Mouse (Mus musculus) adrenal gland, postnatal 25 days (tissue): ENCODE results near the gene Dnah7c. TPM values are rescaled to one million over a fixed set of nuclear protein-coding genes. Genes with fewer than 3 reads are reported as not detected.

Experiments
- DNase-seq: peaks from one replicate; pipeline ENCODE4 v3.0.0; 2021; ENCODE audit warnings: mixed read lengths
- total RNA-seq: library from RNA; stranded (reverse); gene quantifications from 2 replicates; pipeline ENCODE4 v1.2.3, GENCODE M21; 2021

The Dnah7c gene
- total RNA-seq, 1 experiment from 2014 or later, result 0.39 TPM

DNA sequence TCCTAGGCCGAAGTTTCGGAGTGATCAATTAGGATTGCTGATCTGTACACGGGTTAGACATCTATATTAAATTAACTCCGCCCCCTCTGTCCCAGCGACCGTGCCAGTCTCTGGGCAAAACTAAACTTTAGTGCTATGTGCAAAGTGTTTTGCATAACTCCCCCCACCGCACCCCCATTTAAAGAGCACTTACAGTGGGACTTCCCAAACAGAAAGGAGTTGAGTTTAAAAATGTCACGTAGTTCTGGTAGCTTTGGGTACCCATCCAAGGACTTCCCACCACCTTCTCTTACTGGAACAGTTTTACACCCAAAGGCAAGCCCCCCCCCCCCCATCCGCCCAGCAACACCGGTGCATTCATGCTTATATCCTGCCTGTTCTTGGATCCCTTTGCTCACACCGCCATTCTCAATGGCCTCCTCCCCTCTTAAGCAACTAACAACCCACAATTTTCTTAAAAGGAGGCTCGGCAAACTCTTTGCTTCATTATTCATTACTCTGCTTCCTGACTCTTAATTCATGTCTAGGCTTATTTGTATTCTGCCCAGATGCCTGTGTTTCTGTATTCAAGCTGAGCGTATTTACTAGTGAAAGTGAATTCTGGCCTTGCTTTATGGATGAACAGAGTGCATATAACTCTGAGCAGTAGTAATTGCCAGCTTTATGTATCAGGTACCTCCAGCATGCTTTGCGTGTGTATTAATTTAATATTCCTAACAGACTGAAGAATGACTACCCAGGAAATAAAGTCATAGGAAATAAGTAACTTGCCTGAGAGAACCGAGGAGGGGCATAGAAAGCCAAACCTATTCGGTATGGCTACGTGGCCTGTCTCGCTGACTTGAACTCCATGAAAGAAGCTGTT, 428.9 kb downstream of the Dnah7c start:
- no peak for DNase-seq

DNA sequence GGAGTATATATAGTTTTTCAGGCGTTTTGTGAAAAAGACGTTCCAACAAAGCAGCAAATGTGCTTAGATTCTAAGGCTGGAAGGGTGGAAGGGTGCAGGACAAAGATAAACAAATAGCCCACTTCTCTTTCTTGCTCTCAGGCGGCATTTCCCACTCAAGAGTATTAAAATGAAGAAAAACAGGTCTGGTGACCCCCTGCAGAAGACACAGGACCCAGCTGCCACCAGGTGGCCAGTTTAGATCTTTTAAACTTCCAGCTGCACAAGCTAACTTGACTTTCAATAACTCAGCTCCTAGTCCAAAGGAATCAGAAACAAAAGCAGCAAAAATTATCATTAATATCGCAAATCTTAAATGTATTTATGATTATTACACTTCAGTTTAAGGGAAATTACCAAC, 431.1 kb downstream of the Dnah7c start:
- no peak for DNase-seq
